Mouse (Mus musculus) erythroblast, adult 5-6 weeks (primary cell): ENCODE measurements around the gene Etv6. TPM values are rescaled to one million over a fixed set of nuclear protein-coding genes. Genes with fewer than 3 reads are reported as not detected.

Source experiments
- ATAC-seq: replicated peaks from 2 replicates; pipeline ENCODE4 v1.8.0; 2016; ENCODE audit warnings: moderate number of reproducible peaks, mild to moderate bottlenecking, moderate TSS enrichment, inconsistent platforms; ENCODE audit not compliant: poor library complexity, low FRiP score, severe bottlenecking
- total RNA-seq, 2 experiments: library from RNA; stranded (forward) in 1 of 2; stranded (reverse) in 1 of 2; fragments of 150-400 nt in 1 of 2; fragments of 200-764, 138-1000 nt in 1 of 2; gene quantifications; 2 replicates each; pipeline versions ENCODE4 v1.2.3 to v1.2.4; 2015 to 2017; ENCODE audit warnings: low replicate concordance in 2 of 2

Etv6 gene
- total RNA-seq, 2 experiments from 2014 or later = 11.1 to 16.7 TPM

DNA sequence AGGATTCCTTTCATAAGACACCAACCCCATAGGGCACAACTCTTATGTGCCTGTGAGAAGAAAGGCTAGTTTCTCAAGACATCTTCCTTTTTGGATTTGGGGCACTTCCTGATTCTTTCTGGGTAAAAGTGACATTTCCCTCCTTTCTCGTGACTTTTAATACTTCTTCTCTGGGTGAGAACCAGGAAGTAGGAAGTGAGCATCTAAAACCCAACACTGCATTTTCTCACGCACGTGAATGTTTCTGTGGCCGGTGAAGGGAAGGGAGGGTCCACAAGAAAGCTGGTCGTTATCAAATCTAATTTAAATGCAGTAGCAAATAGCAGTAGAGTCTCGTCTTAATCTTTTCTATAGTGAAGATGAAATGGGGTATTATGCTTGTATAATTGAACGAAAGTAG is 36.9 kb downstream of the Etv6 start:
- ATAC-seq = no peak

DNA sequence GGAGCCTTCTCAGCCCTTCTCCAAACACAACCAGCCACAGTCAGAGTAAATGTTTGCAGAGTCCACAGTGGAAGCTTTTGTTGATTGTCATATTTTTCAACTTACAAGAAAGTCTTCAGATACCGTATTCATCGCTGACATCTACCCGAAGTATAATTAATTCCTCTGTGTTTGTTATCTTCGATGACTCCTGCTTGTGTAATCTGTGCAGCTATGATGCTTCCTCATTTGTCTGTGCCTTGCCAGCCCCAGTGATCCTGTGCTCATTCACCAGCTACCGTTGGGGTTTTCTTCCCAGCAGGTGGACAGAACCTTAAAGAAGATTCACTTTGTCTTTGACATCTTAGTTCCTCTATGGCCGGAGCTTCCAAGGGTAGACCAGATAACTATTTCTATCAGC is 37.4 kb downstream of the Etv6 start:
- ATAC-seq = no peak

DNA sequence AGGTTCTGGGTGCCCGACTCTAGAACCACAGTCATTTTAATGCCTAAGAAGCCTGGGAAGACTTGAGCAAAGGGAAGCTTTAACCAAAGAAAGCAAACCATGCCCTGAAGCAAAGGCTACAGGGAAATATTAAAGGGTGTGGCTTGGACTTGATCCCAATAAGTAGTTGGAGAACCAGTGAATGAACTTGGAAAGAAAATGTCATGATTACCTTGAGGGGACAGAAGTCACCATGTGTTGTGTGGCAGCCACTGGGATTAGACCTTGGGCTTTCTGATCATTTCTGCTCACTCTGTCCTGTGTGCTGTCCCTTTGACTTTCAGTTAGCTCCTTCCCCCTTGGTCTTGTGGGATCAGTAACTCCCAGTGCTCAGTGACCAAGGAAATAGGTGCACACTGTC is 38.9 kb downstream of the Etv6 start:
- no peak for ATAC-seq

DNA sequence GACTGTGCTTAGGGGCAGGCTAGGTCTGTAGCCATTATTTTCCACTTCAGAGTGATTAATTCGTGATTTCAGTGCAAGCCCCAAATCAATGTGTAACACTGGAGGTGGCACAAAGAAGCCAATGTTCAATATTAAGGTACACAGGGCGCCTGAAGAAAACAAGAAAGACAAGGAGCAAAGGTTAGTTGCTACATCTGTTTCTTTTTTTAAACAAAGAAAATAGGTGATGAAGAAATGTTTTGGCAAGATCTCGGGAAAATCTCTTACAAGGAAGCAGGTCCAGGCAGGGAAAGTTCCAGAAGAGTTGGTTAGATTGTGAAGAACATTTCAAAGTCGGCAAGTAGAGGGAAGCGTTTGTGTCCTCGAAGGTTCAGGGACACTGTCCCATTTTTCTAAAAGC is 39.5 kb downstream of the Etv6 start:
- ATAC-seq = no peak

DNA sequence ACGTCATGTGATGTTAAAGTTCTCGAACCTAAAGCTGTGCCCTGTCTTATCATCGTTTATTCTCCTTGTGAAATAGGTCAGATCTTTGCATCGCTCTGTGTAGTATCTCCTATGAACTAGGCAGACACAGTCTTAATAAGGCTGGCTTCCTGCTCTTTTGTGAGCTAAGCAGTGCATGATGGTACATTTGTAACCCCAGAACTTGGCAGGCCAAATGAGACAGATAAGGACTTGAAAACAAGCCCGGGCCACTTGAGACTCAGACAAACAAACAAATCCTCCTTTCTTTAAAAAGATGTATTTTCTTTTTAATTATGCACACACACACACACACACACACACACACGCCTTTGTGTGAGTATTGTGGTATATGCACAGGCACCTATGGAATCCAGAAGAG is 42.5 kb downstream of the Etv6 start:
- no peak for ATAC-seq

DNA sequence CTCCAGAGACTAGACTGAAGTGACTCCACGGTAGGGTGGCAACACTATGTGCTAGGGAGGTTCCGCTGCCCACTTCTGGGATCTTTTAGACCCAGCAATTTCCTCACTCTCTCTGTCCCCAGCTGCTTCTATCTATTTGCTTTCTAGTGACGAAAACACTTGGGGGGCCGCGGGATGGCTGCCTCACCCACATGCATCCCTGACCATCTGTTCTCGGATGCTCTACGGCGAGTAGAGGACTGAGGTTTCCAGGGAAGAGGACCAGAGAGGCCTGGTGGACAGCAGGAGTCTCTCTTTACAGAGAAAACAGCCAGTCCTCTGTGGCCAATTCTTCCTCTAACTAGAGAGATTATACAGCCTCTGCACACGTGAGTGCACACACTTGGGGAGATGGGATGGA is 43.6 kb downstream of the Etv6 start:
- ATAC-seq = no peak

DNA sequence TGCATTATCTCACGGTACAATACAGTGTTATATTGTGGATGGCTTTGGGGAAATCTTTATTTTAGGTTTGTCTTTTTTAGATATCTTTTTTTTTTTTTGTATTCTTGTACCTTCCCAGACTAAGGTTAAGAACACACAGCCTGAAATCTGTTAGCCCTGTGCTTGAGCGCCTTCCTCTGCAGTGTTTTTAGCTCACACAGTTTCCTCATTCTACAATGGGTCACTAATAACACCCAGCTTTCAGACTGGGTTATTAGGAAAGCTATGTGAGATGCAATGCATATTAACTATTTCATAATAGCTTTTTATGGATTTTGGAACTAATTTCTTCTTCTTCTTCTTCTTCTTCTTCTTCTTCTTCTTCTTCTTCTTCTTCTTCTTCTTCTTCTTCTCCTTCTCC is 44.1 kb downstream of the Etv6 start:
- ATAC-seq = no peak

DNA sequence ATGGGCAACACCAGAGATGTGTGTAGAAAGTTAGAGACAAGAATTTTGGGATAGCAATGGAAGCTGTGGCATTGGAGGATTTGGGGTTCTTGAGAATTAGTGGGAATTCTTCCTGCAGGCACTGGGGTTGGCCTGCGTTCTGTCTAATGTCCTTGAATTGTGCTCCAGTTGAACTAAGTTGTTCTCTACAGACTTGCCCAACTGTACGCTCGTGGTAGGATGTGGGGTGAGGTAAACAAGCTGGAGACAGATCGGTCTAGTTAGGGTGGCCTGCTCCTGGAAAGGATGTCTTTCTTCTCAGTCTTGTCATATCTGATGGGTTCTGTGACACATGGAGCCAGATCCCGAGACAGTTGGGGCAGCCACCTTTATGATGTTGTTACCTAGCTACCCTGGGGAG is 45.4 kb downstream of the Etv6 start:
- no peak for ATAC-seq

DNA sequence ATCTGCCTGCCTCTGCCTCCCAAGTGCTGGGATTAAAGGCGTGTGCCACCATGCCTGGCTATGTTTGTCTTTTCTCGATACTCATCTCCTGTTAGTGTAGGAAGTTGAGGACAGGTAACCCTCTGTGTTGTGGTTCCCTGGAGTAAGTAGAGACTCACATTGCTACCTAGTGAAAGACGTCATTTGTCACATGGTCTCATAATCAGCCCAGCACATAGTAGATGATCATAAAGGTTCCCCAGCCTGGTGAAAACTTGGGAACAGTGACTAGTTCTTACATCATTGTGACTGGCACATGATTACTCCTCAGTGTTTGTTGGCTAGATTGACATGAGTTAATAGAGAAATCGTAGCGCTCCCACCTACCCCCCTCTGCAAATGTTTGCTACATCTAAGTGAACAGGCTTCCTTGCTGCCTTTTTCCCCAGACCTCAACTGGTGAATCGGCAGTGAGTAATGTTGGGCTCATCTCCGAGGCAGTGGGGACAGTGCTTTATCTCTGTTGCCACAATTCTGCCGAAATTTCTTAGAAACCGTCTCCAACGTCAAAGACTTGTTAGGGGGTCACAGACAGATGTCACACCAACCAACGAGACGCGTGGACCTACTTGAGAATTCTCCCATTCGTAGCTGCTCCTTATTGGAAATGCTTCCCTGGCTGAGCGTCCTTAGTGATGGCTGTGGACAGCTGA is 46.9 kb downstream of the Etv6 start:
- no peak for ATAC-seq

DNA sequence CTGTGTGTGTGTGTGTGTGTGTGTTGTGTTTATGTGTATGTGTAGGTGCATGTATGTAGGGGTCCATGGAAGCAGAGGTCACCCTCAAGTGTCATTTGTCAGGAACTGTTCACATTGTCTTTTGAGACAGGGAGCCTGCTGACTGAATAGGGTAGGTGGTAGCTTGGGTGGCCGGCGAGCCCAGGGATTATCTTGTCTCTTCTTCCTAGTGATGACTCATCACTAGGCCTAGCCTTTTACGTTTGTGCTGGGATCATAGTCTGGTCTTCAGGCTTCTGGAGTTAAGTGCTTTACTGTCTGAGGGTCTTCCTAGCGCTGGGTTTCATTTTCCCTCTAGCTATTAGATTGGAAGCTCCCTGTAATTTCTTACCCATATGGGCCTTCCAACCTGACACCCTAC is 47.9 kb downstream of the Etv6 start:
- no peak for ATAC-seq

DNA sequence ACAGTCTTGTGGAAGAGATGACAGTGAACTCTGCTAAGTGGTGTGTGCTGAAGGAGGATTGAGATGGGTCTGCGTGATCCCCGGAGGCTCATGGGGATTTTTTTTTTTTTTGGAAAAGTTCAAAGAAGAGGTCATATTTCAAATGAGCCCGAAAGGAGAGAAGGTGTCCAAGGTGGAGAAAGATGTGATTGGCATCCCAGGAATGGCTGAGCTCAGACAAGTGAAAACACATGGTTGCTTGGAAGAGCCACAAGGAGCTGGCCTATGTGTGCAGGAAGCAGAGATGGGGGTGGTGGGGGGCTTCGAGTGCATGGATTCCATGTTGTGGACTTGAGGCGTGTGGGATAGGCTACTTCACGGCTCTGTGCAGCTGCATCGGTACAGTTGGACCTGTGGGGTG is 50.9 kb downstream of the Etv6 start:
- ATAC-seq = no peak

DNA sequence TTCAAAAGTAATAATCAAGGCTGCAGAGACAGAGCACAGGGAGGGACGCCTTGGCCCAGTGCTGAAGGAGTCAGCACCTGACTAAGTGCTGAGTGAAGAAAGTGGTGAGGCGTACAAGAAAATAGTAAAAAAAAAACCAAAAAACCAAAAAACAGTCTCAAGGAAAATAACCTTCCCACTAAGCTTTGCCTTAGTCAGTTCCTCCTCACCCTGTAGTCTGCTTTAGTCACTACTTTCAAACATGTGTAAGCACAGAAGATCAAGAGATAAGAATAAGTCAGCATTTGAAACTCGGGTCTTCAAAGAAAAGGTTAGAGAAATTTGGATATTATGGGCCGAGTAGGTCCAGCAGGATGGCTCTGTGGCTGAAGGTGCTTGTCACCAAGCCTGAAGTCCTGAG is 52.2 kb downstream of the Etv6 start:
- ATAC-seq = no peak

DNA sequence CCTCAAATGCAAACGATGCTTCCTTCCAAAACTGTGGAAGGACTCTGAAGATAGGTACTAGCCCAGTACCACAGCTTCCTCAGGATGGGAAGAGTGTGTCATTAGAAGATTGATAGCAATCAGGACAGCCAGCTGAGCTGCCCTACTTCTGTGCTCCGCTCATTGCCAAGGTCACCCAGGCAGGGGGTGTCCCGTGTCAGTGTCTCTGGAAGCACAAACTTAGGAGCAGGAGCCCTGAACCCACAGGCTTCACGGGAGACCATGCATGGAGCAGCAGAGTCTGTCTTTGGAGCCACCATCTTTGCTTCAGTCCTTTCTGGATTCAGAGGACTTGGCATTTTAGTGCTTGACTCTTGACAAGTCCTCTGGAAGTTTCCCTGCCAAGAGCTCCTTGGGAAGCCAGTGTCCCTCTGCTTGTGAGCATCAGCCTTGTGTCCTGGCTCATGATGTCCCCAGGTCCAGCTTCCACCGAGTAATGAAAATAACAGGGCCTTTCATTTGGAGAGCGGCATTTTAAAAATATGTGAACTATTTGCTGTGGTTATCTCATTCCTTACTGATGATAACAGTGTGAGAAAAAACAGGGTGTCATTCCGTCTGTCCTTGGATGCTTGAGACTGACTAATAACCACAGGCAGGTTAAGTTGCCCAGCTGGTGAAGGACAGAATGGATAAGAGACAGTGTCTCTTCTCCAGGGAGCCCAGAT is 54.3 kb downstream of the Etv6 start:
- ATAC-seq = no peak

DNA sequence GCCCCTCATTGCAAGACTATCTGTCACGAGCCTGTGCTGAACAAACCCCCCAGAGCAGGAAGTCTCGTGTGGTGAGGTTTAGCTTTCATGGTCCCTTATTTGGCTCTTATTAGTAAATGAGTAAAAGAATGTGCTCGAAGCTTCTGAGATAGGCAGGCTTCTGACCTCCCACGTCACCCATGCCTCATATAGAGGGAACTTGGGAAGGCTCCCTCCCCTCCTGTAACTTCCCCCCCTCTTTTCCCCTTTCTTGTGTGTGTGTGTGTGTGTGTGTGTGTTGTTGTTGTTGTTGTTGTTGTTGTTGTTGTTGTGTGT is 54.8 kb downstream of the Etv6 start:
- ATAC-seq = no peak

DNA sequence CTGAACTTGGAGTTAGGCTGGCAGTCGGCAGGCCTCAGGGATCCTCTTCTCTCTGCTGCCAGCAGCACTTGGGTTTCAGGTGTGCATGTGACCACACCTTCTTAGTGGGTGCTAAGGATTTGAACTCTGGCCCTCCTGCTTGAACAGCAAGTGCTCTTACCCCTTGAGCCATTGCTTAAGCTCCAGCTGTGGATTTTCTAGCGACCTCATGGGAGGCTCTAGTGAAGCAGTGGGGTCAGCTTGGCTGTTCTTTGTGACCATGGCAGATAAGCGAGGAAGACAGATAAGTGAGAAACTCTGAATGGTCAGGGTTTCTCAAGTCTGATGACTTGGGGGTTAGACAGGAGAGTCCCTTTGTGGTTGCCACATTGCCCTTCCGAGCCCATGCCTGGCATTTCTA is 55.4 kb downstream of the Etv6 start:
- no peak for ATAC-seq

DNA sequence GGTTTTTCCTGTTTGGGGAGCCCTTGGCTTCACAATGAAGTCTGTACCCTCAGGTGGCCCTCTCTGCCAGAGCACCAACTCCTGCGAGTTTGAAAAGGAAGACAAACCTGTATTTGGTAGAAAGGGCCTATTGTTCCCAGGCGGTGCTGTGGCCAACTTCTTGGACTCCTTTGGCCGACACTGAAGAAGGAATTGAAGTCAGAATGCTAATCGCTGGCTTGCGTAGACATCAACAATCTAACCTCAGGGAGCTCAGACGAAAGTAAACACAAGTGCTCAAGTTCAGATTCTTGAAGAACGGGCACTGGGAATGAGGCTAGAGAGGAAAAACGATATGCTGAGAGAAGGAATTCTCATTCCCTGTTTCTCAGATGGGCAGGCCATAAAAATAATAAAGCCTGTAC is 55.9 kb downstream of the Etv6 start:
- no peak for ATAC-seq

DNA sequence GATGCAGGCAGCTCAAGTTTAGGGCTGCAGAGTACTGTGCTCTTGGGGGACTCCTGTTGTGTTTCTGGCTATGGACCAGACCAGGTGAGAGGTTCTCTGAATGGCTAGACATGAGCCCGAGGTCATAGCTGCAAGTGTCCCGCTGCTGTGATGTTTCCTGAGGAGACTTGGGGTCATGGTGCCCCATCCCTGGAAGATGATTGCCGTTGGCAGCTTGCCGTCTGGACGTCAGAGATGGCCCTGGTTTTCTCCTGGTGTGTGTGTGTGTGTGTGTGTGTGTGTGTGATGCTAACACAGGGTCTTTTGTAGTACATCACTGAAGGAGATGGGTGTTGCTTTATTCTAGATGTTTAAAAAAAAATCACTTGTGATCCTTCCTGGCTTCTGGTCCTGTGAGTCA is 58.6 kb downstream of the Etv6 start:
- no peak for ATAC-seq

DNA sequence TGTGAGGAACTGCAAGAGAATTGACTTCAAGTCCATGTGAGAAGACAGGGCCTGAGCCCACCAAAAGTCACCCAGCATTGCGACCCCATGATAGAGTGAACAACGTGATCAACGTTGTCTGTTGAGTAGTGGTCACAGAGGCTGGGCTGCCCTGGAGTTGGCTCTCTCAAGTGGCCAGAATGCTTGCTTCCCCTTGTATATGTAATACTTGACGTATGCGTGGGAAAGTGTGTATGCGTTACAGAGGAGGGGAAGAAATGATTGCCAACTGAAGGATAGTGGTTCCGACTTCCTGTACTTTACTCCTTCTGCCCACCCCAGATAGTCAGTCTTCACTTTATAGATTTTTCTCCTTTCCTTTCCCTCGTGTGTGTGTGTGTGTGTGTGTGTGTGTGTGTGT is 59.1 kb downstream of the Etv6 start:
- ATAC-seq = no peak

DNA sequence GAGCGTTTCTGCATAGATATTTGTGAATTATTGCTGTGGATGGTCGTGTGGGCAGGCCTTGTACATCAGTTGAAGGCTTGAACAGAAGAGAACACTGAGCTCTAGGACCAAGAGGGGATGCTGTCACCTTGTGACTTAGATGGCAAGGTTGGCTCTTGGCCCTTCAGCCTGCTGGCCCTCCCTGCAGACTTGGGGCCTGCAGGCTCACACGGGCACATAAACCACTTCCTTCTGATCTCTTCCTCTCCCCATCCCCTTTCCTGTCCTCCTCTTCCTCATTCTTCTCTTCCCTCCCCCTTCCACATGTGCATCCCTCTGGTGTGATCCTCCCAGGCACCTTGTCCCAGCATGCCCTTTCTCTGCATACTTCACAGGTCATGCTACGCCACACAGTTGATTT is 60.1 kb downstream of the Etv6 start:
- no peak for ATAC-seq

DNA sequence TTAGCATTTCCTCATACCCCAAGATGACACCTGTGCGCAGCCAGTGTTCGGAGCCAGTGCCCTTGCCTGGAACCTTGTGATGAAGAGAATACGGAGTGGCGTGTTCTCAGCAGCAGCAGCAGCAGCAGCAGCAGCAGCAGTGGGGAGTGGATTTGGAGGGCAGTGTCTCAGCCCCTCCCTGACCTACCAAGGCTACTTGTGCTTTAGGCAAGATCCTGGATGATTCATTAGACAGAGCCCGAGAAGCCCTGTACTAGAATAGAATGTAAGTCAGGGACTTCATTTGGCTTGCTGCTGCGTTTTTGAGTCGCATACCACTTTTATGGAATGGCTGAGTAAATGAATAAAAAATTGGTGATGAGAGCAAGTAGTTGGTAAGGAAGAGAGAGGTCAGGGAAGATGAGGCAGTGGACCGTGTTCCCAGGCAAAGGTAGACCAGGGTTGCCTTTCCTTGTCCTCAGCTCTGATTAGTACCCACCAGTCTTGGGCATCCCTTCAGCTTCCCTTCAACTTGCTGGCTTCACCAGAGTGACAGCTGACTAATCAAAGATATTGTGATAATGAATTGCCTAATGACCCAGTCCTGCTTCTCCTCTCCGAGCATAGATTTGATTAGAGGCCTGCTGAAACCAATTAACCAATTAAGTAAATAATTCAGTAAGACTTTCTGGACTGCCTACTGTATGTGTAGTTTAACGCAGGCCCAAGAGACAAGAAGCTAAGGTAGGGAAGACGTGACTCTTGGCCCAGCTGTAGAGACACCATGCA is 64.7 kb downstream of the Etv6 start:
- ATAC-seq = no peak

DNA sequence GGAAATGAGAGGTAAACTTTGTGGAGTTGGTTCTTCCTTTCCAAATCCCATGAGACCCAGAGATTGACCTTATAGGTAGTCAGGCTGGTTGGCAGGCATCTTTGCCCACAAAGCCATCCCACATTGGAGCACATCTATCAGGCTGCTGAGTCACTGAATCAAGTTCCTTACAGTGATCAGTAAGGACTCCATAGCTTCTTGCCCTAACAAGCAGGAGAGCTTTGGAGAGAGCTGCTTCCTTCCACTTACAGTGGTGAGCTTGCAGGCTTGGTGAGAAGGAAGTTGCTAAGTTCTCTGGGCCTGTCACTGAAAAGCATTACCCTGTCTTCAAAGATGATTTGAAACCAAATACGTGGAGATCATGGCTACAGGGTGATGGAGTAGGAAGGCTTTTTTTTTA is 66.9 kb downstream of the Etv6 start:
- no peak for ATAC-seq
